Mouse (Mus musculus): ENCODE measurements around the gene Mtus2. TPM values are rescaled to one million over a fixed set of nuclear protein-coding genes. Genes with fewer than 3 reads are reported as not detected.

Gene Mtus2
- polyA plus RNA-seq, 1 experiment from 2014 or later: 7.4 TPM

DNA sequence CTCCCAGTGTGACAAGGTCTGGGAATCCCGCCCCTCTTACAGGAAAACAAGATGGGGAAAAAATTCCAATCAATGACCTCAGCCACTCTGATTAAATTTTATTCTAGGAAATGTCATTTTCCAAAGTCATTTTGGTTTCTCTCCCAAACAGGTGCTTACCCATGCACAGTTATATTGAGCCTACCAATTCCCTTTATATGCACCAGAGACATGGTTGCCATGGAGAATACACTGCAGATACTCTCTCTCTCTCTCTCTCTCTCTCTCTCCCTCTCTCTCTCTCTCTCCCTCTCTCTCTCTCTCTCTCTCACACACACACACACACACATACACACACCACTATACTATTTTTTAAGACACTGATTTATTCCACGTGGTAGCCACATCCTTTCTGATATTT lies 326.1 kb downstream of the Mtus2 start:
- DNase-seq (ENCODE audit: low spot score) (no peak), ATAC-seq (ENCODE audit: low read depth) (no peak)
- no peak overlapping the region for H3K4me2 ChIP-seq (ENCODE audit: low read depth, low read length)
- H3K27me3 ChIP-seq (replicated peaks; ENCODE audit: control insufficient read depth, insufficient read depth, low read length): no peaks in the 10 kb centered on the region
- no peaks in the 10 kb centered on the region for H3K36me3 ChIP-seq (ENCODE audit: control insufficient read depth, insufficient read depth, low read length)
- H3K4me1 ChIP-seq (ENCODE audit: control insufficient read depth, insufficient read depth, low read length): no peaks in the 10 kb centered on the region
- no peak overlapping the region for H3K27ac ChIP-seq (replicated peaks; ENCODE audit: low read depth, low read length)
- no peaks in the 10 kb centered on the region for H3K9me3 ChIP-seq (ENCODE audit: control insufficient read depth, low read length)
- WGBS: 70% methylated on average over 2 of the region's 2 CpGs
- H3K9ac ChIP-seq (ENCODE audit: low read depth, low read length): no peak overlapping the region
- H3K4me3 ChIP-seq (ENCODE audit: low read depth, low read length): no peak overlapping the region

DNA sequence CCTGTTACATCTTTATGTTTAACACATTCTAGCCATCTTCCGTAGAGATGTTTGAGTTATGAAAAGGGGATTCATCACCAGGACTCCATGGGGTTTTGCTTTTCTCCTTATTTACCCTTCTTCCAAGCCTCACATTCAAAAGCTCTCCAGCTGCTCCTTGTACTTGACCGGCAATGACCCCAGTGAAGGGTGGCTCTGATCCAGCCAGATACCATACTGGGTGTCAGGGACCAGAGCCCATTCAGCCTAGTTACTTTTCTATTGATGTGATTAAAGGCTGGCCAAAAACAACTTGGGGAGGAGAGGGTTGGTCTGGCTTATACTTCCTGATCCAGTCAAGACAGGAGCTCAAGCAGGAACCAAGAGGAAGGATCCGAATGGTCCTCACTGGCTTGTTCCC lies 326.5 kb downstream of the Mtus2 start:
- ATAC-seq (ENCODE audit: low read depth) (no peak), DNase-seq (ENCODE audit: low spot score) (no peak)
- Histone ChIP-seq H3K27ac (replicated peaks; ENCODE audit: low read depth, low read length) (no peak overlapping the region), H3K36me3 (ENCODE audit: control insufficient read depth, insufficient read depth, low read length) (no peaks in the 10 kb centered on the region), H3K4me1 (ENCODE audit: control insufficient read depth, insufficient read depth, low read length) (no peaks in the 10 kb centered on the region), H3K27me3 (replicated peaks; ENCODE audit: control insufficient read depth, insufficient read depth, low read length) (no peaks in the 10 kb centered on the region), H3K9ac (ENCODE audit: low read depth, low read length) (no peak overlapping the region), H3K4me2 (ENCODE audit: low read depth, low read length) (no peak overlapping the region), H3K9me3 (ENCODE audit: control insufficient read depth, low read length) (no peaks in the 10 kb centered on the region), H3K4me3 (ENCODE audit: low read depth, low read length) (no peak overlapping the region)
- WGBS: 80% methylated on average over 3 of the region's 3 CpGs

DNA sequence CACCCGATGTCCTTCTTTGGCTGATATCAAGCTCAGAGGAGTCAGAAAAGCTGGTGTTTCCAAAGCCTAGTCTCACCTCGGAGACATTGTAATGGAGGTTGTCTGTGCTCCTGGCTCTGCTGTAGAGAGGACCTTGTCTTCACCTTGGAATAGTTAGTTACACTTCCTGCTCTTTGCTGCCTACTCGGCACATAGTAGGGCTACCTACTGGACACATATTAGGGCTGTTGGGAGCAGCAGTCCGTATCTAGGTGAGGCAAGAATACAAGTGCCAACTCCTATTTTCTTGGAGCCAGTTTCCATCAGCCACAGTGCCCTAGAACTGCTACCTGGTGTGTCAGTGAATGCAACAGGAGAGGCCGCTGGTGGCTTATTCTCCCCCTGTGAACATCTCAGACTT lies 330.4 kb downstream of the Mtus2 start:
- Histone ChIP-seq H3K27ac (replicated peaks; ENCODE audit: low read depth, low read length) (no peak overlapping the region), H3K4me1 (ENCODE audit: control insufficient read depth, insufficient read depth, low read length) (no peaks in the 10 kb centered on the region), H3K36me3 (ENCODE audit: control insufficient read depth, insufficient read depth, low read length) (no peaks in the 10 kb centered on the region), H3K27me3 (replicated peaks; ENCODE audit: control insufficient read depth, insufficient read depth, low read length) (no peaks in the 10 kb centered on the region), H3K9ac (ENCODE audit: low read depth, low read length) (no peak overlapping the region), H3K4me3 (ENCODE audit: low read depth, low read length) (no peak overlapping the region), H3K9me3 (ENCODE audit: control insufficient read depth, low read length) (no peaks in the 10 kb centered on the region), H3K4me2 (ENCODE audit: low read depth, low read length) (no peak overlapping the region)
- DNase-seq (ENCODE audit: low spot score) (no peak), ATAC-seq (ENCODE audit: low read depth) (no peak)
- 88% methylated on average over 5 of the region's 5 CpGs for WGBS

DNA sequence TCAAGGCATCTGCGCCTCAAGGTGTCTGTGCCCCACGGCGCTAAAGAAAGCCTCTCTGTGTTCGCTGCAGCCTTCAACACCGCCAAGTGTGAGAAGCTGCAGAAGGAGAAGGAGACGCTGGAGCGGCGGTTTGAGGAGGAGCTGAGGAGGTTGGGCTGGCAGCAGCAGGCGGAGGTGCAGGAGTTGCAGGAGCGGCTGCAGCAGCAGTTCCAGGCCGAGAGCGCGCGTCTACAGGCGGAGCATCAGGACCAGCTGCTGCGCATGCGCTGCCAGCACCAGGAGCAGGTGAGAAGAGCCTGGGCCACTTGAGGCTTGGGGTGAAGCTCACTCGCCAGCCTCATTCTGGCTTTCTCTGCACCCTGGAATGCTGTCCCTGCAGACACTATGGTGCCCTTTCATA lies 331.7 kb downstream of the Mtus2 start:
- Histone ChIP-seq H3K4me1 (ENCODE audit: control insufficient read depth, insufficient read depth, low read length) (no peaks in the 10 kb centered on the region), H3K9me3 (ENCODE audit: control insufficient read depth, low read length) (no peaks in the 10 kb centered on the region), H3K9ac (ENCODE audit: low read depth, low read length) (no peak overlapping the region), H3K27me3 (replicated peaks; ENCODE audit: control insufficient read depth, insufficient read depth, low read length) (no peaks in the 10 kb centered on the region), H3K36me3 (ENCODE audit: control insufficient read depth, insufficient read depth, low read length) (no peaks in the 10 kb centered on the region), H3K27ac (replicated peaks; ENCODE audit: low read depth, low read length) (no peak overlapping the region), H3K4me3 (ENCODE audit: low read depth, low read length) (no peak overlapping the region), H3K4me2 (ENCODE audit: low read depth, low read length) (no peak overlapping the region)
- 66% methylated on average over 10 of the region's 18 CpGs for WGBS
- DNase-seq (ENCODE audit: low spot score) (no peak), ATAC-seq (ENCODE audit: low read depth) (no peak)

DNA sequence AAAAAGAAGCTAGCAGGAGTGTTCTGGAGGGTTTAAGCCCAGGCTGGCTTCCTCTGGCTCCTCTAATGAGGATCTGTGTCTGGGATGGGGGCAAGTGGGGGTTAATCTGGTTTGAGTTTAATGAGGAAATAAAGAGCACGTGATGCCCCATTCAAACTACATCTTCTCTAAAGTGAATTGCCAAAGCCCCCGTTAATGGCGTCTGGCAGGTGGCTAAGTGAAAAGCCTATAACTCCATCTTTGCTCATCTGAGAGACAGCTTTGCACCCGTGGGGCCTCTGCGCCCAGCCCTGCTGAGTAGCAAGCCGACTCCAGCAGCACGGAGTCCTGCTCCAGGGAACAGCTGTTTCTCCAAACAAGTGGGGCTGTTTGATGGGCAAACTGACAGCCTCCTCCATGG lies 332.8 kb downstream of the Mtus2 start:
- ATAC-seq (ENCODE audit: low read depth) (peak; percentile 74; the same call in 1 of the 2 replicates), DNase-seq (ENCODE audit: low spot score) (peak; percentile 63)
- no peaks in the 10 kb centered on the region for H3K4me1 ChIP-seq (ENCODE audit: control insufficient read depth, insufficient read depth, low read length)
- H3K36me3 ChIP-seq (ENCODE audit: control insufficient read depth, insufficient read depth, low read length): no peaks in the 10 kb centered on the region
- no peaks in the 10 kb centered on the region for H3K9me3 ChIP-seq (ENCODE audit: control insufficient read depth, low read length)
- no peaks in the 10 kb centered on the region for H3K27me3 ChIP-seq (replicated peaks; ENCODE audit: control insufficient read depth, insufficient read depth, low read length)
- no peak overlapping the region for H3K9ac ChIP-seq (ENCODE audit: low read depth, low read length)
- H3K4me2 ChIP-seq (ENCODE audit: low read depth, low read length): no peak overlapping the region
- no peak overlapping the region for H3K27ac ChIP-seq (replicated peaks; ENCODE audit: low read depth, low read length)
- WGBS: 61% methylated on average over 7 of the region's 7 CpGs
- no peak overlapping the region for H3K4me3 ChIP-seq (ENCODE audit: low read depth, low read length)

DNA sequence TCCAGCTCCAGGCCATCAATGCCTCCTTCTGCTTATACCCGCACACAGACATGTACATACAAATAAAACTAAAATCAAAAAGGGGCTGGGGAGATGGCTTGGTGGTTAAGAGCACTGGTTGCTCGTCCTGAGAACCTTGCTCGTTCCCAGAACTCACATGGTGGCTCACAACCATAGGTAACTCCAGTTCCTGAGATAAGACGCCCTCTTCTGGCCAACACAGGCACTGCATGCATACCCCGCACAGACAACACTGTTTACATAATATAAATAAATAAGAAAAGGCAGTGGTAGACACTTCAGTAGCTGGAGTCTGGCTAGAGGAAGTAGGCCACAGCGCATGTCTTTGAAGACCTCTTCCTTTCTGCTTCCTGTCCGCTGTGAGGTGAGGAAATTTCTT lies 335.7 kb downstream of the Mtus2 start:
- DNase-seq (ENCODE audit: low spot score) (no peak), ATAC-seq (ENCODE audit: low read depth) (no peak)
- Histone ChIP-seq H3K4me1 (ENCODE audit: control insufficient read depth, insufficient read depth, low read length) (no peaks in the 10 kb centered on the region), H3K27me3 (replicated peaks; ENCODE audit: control insufficient read depth, insufficient read depth, low read length) (no peaks in the 10 kb centered on the region), H3K4me3 (ENCODE audit: low read depth, low read length) (no peak overlapping the region), H3K9ac (ENCODE audit: low read depth, low read length) (no peak overlapping the region), H3K9me3 (ENCODE audit: control insufficient read depth, low read length) (no peaks in the 10 kb centered on the region), H3K27ac (replicated peaks; ENCODE audit: low read depth, low read length) (no peak overlapping the region), H3K36me3 (ENCODE audit: control insufficient read depth, insufficient read depth, low read length) (no peaks in the 10 kb centered on the region), H3K4me2 (ENCODE audit: low read depth, low read length) (no peak overlapping the region)
- 87% methylated on average over 7 of the region's 7 CpGs for WGBS

DNA sequence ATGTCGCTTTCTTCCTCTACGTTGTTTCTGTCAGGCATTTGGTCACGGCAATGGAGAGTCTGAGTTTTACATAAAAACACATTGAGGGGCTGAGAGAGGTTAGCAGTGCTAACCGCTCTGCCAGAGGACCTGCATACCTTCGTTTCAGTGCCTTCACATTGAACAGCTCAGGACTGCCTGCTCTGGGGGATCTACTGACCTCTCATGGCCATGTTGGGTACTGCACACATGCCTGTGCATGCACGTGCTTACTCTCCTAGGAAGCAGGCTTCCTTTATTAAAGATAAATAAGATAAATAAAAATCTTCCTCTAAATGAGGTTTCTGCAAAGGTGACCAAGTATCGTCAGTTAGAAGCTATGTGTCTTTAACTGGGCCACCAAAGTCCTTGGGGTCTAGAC lies 336.2 kb downstream of the Mtus2 start:
- H3K4me1 ChIP-seq (ENCODE audit: control insufficient read depth, insufficient read depth, low read length): no peaks in the 10 kb centered on the region
- H3K4me2 ChIP-seq (ENCODE audit: low read depth, low read length): no peak overlapping the region
- 85% methylated on average over 7 of the region's 7 CpGs for WGBS
- H3K4me3 ChIP-seq (ENCODE audit: low read depth, low read length): no peak overlapping the region
- no peaks in the 10 kb centered on the region for H3K9me3 ChIP-seq (ENCODE audit: control insufficient read depth, low read length)
- no peak overlapping the region for H3K27ac ChIP-seq (replicated peaks; ENCODE audit: low read depth, low read length)
- no peak for DNase-seq (ENCODE audit: low spot score)
- no peaks in the 10 kb centered on the region for H3K36me3 ChIP-seq (ENCODE audit: control insufficient read depth, insufficient read depth, low read length)
- no peak for ATAC-seq (ENCODE audit: low read depth)
- H3K27me3 ChIP-seq (replicated peaks; ENCODE audit: control insufficient read depth, insufficient read depth, low read length): no peaks in the 10 kb centered on the region
- H3K9ac ChIP-seq (ENCODE audit: low read depth, low read length): no peak overlapping the region

DNA sequence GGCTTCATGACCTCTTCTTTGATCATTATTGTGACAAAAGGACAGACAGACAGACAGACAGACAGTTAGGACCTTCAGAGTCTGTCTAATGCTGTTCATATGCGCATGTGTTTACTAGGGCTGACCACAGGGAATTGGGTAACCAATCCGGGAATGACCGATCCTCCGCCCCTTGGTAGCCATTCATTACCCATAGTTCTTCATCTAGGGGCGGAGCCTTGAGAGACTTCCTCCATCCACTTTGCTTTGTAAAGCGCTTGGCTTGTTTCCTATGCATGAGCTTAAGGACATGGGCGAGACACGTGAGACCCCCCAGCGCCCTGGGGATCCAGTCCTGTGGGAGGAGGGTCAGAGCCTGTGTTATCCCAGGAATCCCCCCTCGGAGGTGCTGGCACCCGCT lies 345.8 kb downstream of the Mtus2 start:
- Histone ChIP-seq H3K9me3 (ENCODE audit: control insufficient read depth, low read length) (no peaks in the 10 kb centered on the region), H3K4me2 (ENCODE audit: low read depth, low read length) (0 out of 2 replicates have a peak overlapping the region, but pooled peaks have one; percentile 15), H3K27ac (replicated peaks; ENCODE audit: low read depth, low read length) (no peak overlapping the region), H3K9ac (ENCODE audit: low read depth, low read length) (no peak overlapping the region), H3K36me3 (ENCODE audit: control insufficient read depth, insufficient read depth, low read length) (no peaks in the 10 kb centered on the region), H3K4me3 (ENCODE audit: low read depth, low read length) (no peak overlapping the region), H3K27me3 (replicated peaks; ENCODE audit: control insufficient read depth, insufficient read depth, low read length) (no peaks in the 10 kb centered on the region), H3K4me1 (ENCODE audit: control insufficient read depth, insufficient read depth, low read length) (no peaks in the 10 kb centered on the region)
- ATAC-seq (ENCODE audit: low read depth) (no peak), DNase-seq (ENCODE audit: low spot score) (no peak)
- 83% methylated on average over 11 of the region's 11 CpGs for WGBS

DNA sequence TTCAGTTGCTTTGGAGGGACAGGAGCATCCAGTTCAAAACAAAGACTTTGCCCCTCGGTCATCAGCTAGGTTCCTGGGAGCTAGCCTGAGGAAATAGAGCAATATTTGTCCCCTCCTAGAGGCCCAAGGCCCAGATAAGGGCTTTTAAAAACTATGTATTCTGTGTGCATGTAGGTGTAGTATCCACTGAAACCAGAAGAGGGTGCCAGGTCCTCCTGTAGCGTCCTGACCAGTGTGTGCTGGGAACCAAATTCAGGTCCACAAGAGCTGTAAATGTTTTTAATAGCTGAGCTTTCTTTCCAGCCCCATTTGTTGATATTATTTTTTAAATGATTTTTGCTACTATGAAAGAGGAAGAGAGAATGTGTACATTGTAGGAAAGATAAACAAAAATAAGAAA lies 347.0 kb downstream of the Mtus2 start:
- Histone ChIP-seq H3K27me3 (replicated peaks; ENCODE audit: control insufficient read depth, insufficient read depth, low read length) (no peaks in the 10 kb centered on the region), H3K9ac (ENCODE audit: low read depth, low read length) (no peak overlapping the region), H3K36me3 (ENCODE audit: control insufficient read depth, insufficient read depth, low read length) (no peaks in the 10 kb centered on the region), H3K4me1 (ENCODE audit: control insufficient read depth, insufficient read depth, low read length) (no peaks in the 10 kb centered on the region), H3K27ac (replicated peaks; ENCODE audit: low read depth, low read length) (no peak overlapping the region), H3K9me3 (ENCODE audit: control insufficient read depth, low read length) (no peaks in the 10 kb centered on the region), H3K4me3 (ENCODE audit: low read depth, low read length) (no peak overlapping the region), H3K4me2 (ENCODE audit: low read depth, low read length) (no peak overlapping the region)
- ATAC-seq (ENCODE audit: low read depth) (no peak), DNase-seq (ENCODE audit: low spot score) (no peak)
- 83% methylated on average over 2 of the region's 2 CpGs for WGBS
